Mouse (Mus musculus): ENCODE data around the gene Tmem150c.

Tmem150c gene

GRCm38 (mm10) chr5:100047143-100047640 lies 112.4 kb downstream of the Tmem150c start:
- DNase-seq, result no peak

- DNase-seq, result no peak
These were observed 113.5 kb downstream of the Tmem150c start for GRCm38 (mm10) chr5:100046096-100046495.

- DNase-seq, result no peak
These were observed 115.0 kb downstream of the Tmem150c start for GRCm38 (mm10) chr5:100044621-100045020.

- no peak for DNase-seq
These were observed 115.6 kb downstream of the Tmem150c start for GRCm38 (mm10) chr5:100044030-100044429.

- no peak for DNase-seq
These were observed 116.2 kb downstream of the Tmem150c start for GRCm38 (mm10) chr5:100043361-100043760.

GRCm38 (mm10) chr5:100042467-100042866 lies 117.1 kb downstream of the Tmem150c start:
- no peak for DNase-seq

GRCm38 (mm10) chr5:100041272-100041671 lies 118.3 kb downstream of the Tmem150c start:
- DNase-seq, result no peak

GRCm38 (mm10) chr5:100040281-100040784 lies 119.3 kb downstream of the Tmem150c start:
- peak; percentile 50 for DNase-seq

GRCm38 (mm10) chr5:100039602-100040142 lies 119.9 kb downstream of the Tmem150c start, which contains the start of the genes Hnrnpdl and Enoph1:
Gene Hnrnpdl (minus strand): TSS chr5:100039664.
Gene Enoph1 (plus strand): TSS chr5:100039985.
- DNase-seq, result peak; percentile 94

- peak; percentile 99 for DNase-seq
These were observed 120.7 kb downstream of the Tmem150c start for GRCm38 (mm10) chr5:100038714-100039601.

- peak; percentile 96 for DNase-seq
These were observed 121.5 kb downstream of the Tmem150c start for GRCm38 (mm10) chr5:100037965-100038713.

- DNase-seq, result peak; percentile 55
These were observed 122.9 kb downstream of the Tmem150c start for GRCm38 (mm10) chr5:100036681-100037080.

GRCm38 (mm10) chr5:100035950-100036349 lies 123.7 kb downstream of the Tmem150c start:
- no peak for DNase-seq

- DNase-seq, result no peak
These were observed 127.0 kb downstream of the Tmem150c start for GRCm38 (mm10) chr5:100032646-100033045.

- DNase-seq, result no peak
These were observed 127.5 kb downstream of the Tmem150c start for GRCm38 (mm10) chr5:100032107-100032506.

GRCm38 (mm10) chr5:100030069-100030468 lies 129.5 kb downstream of the Tmem150c start:
- no peak for DNase-seq
